Mouse (Mus musculus) MEL (cell line): ENCODE results near the gene Bex6. TPM values are rescaled to one million over a fixed set of nuclear protein-coding genes. Genes with fewer than 3 reads are reported as not detected.
A peak's percentile ranks its signal among the peaks of the same experiment; 100 is the strongest.

Experiments
- DNase-seq: peaks from one replicate; pipeline ENCODE4 v3.0.0; 2011; ENCODE audit warnings: low read depth, low spot score
- H3K27ac ChIP-seq: 2 replicates; pipeline ENCODE4 v1.5.1; 2012; ENCODE audit warnings: low read depth, mild to moderate bottlenecking, control low read depth, low read length, moderate library complexity; ENCODE audit not compliant: control insufficient read depth
- H3K27me3 ChIP-seq, 2 experiments: fragments of 150-350 bp in 1 of 2; sonication (generic) in 1 of 2; 2 replicates each; pipeline ENCODE4 v1.6.1; 2012; ENCODE audit warnings: low read length in 2 of 2, mild to moderate bottlenecking in 2 of 2, improper control_type of control experiment in 1 of 2, moderate library complexity in 1 of 2; ENCODE audit not compliant: insufficient read depth in 2 of 2, control insufficient read depth in 1 of 2
- H3K36me3 ChIP-seq, 2 experiments: 2 replicates each; pipeline ENCODE4 v1.6.1; 2012 to 2014; ENCODE audit warnings: low read length in 2 of 2, improper control_type of control experiment in 1 of 2, inconsistent platforms in 1 of 2, mild to moderate bottlenecking in 1 of 2; ENCODE audit not compliant: insufficient read depth in 2 of 2, control insufficient read depth in 1 of 2
- H3K4me1 ChIP-seq, 2 experiments: fragments of 150-350 bp in 1 of 2; sonication (generic) in 1 of 2; 2 replicates each; pipeline ENCODE4 v1.6.1; 2012; ENCODE audit warnings: low read length in 2 of 2, improper control_type of control experiment in 1 of 2, mild to moderate bottlenecking in 1 of 2; ENCODE audit not compliant: insufficient read depth in 2 of 2, control insufficient read depth in 1 of 2
- H3K4me3 ChIP-seq, 2 experiments: fragments of 150-350 bp in 1 of 2; sonication (generic) in 1 of 2; 2 replicates each; pipeline ENCODE4 v1.5.1; 2012; ENCODE audit warnings: low read depth in 2 of 2, low read length in 2 of 2, mild to moderate bottlenecking in 2 of 2, moderate library complexity in 2 of 2, control low read depth in 1 of 2, improper control_type of control experiment in 1 of 2; ENCODE audit not compliant: control insufficient read depth in 1 of 2, insufficient read depth in 1 of 2
- H3K79me2 ChIP-seq: 2 replicates; pipeline ENCODE4 v1.6.1; 2012; ENCODE audit warnings: mild to moderate bottlenecking, low read length, moderate library complexity; ENCODE audit not compliant: control insufficient read depth, poor library complexity, insufficient read depth
- H3K9ac ChIP-seq: 2 replicates; pipeline ENCODE4 v1.6.1; 2012; ENCODE audit warnings: low read depth, mild to moderate bottlenecking, control low read depth, low read length, moderate library complexity; ENCODE audit not compliant: control insufficient read depth, poor library complexity, severe bottlenecking
- H3K9me3 ChIP-seq: fragments of 150-350 bp; sonication (generic); replicated peaks from 2 replicates; pipeline ENCODE4 v1.6.1; 2012; ENCODE audit warnings: mild to moderate bottlenecking, low read length, improper control_type of control experiment, moderate library complexity; ENCODE audit not compliant: insufficient read depth
- BHLHE40 ChIP-seq: IDR thresholded peaks from 2 replicates; pipeline ENCODE4 v1.6.1; 2012; ENCODE audit warnings: low read depth, mild to moderate bottlenecking, inconsistent platforms, low read length, improper control_type of control experiment, borderline replicate concordance
- CTCF ChIP-seq, 3 experiments: IDR thresholded peaks in 2 of 3; conservative IDR thresholded peaks in 1 of 3; 2 replicates each; pipeline ENCODE4 v1.5.1; 2011 to 2012; ENCODE audit warnings: low read length in 3 of 3, low read depth in 2 of 3, mild to moderate bottlenecking in 2 of 3, improper control_type of control experiment in 1 of 3, inconsistent platforms in 1 of 3, mixed read lengths in 1 of 3, moderate library complexity in 1 of 3; ENCODE audit not compliant: control insufficient read depth in 1 of 3, insufficient read depth in 1 of 3, poor library complexity in 1 of 3, severe bottlenecking in 1 of 3
- EP300 ChIP-seq, 2 experiments: IDR thresholded peaks; 2 replicates each; pipeline ENCODE4 v1.6.1; 2011; ENCODE audit warnings: improper control_type of control experiment in 2 of 2, low read length in 2 of 2, low read depth in 1 of 2, mild to moderate bottlenecking in 1 of 2
- HCFC1 ChIP-seq: IDR thresholded peaks from 2 replicates; pipeline ENCODE4 v1.6.1; 2012; ENCODE audit warnings: low read depth, mild to moderate bottlenecking, inconsistent platforms, low read length, improper control_type of control experiment, moderate library complexity
- JUND ChIP-seq: IDR thresholded peaks from 2 replicates; pipeline ENCODE4 v1.6.1; 2011; ENCODE audit warnings: low read depth, mild to moderate bottlenecking, improper control_type of control experiment, low read length
- MAFK ChIP-seq: IDR thresholded peaks from 2 replicates; pipeline ENCODE4 v1.6.1; 2011; ENCODE audit warnings: low read depth, mild to moderate bottlenecking, low read length, improper control_type of control experiment, borderline replicate concordance
- MAZ ChIP-seq: IDR thresholded peaks from 2 replicates; pipeline ENCODE4 v1.6.1; 2012; ENCODE audit warnings: low read depth, mild to moderate bottlenecking, inconsistent platforms, low read length, improper control_type of control experiment
- MEF2A ChIP-seq: IDR thresholded peaks from 2 replicates; pipeline ENCODE4 v1.6.1; 2014; ENCODE audit warnings: low read depth, mild to moderate bottlenecking, inconsistent platforms, low read length, improper control_type of control experiment; ENCODE audit not compliant: poor library complexity, insufficient replicate concordance, severe bottlenecking; ENCODE audit errors: extremely low read depth
- MXI1 ChIP-seq: IDR thresholded peaks from 2 replicates; pipeline ENCODE4 v1.6.1; 2011; ENCODE audit warnings: mild to moderate bottlenecking, low read depth, low read length, improper control_type of control experiment
- MYC ChIP-seq: IDR thresholded peaks from 2 replicates; pipeline ENCODE4 v1.6.1; 2011; ENCODE audit warnings: low read depth, mild to moderate bottlenecking, low read length, improper control_type of control experiment, moderate library complexity
- POLR2A ChIP-seq, 2 experiments: IDR thresholded peaks; 2 replicates each; pipeline ENCODE4 v1.6.1; 2011 to 2012; ENCODE audit warnings: low read length in 2 of 2, mild to moderate bottlenecking in 2 of 2, control low read depth in 1 of 2, improper control_type of control experiment in 1 of 2, low read depth in 1 of 2, moderate library complexity in 1 of 2; ENCODE audit not compliant: control insufficient read depth in 1 of 2, insufficient read depth in 1 of 2, poor library complexity in 1 of 2
- POLR2AphosphoS5 ChIP-seq: IDR thresholded peaks from 2 replicates; pipeline ENCODE4 v1.6.1; 2012; ENCODE audit warnings: low read depth, borderline replicate concordance, mild to moderate bottlenecking, inconsistent platforms, low read length, moderate library complexity, mixed read lengths
- RAD21 ChIP-seq: IDR thresholded peaks from 2 replicates; pipeline ENCODE4 v1.6.1; 2011; ENCODE audit warnings: mild to moderate bottlenecking, low read depth, low read length, improper control_type of control experiment
- SMC3 ChIP-seq: IDR thresholded peaks from 2 replicates; pipeline ENCODE4 v1.6.1; 2011; ENCODE audit warnings: low read depth, low read length, improper control_type of control experiment
- USF1 ChIP-seq: IDR thresholded peaks from 2 replicates; pipeline ENCODE4 v1.6.1; 2014; ENCODE audit warnings: low read depth, mild to moderate bottlenecking, inconsistent platforms, low read length, improper control_type of control experiment, moderate library complexity
- USF2 ChIP-seq, 2 experiments: IDR thresholded peaks; 2 replicates each; pipeline ENCODE4 v1.6.1; 2011 to 2012; ENCODE audit warnings: improper control_type of control experiment in 2 of 2, low read length in 2 of 2, borderline replicate concordance in 1 of 2, inconsistent platforms in 1 of 2, low read depth in 1 of 2, mild to moderate bottlenecking in 1 of 2; ENCODE audit not compliant: insufficient read depth in 1 of 2
- ZC3H11A ChIP-seq: IDR thresholded peaks from 2 replicates; pipeline ENCODE4 v1.6.1; 2012; ENCODE audit warnings: low read depth, mild to moderate bottlenecking, inconsistent platforms, low read length, improper control_type of control experiment
- ZKSCAN1 ChIP-seq: IDR thresholded peaks from 2 replicates; pipeline ENCODE4 v1.6.1; 2012; ENCODE audit warnings: low read depth, mild to moderate bottlenecking, inconsistent platforms, low read length, improper control_type of control experiment, moderate library complexity
- polyA plus RNA-seq, 2 experiments: library from polyadenylated mRNA; stranded (reverse) in 1 of 2; unstranded in 1 of 2; fragments of >175 nt in 1 of 2; fragments of >200 nt in 1 of 2; gene quantifications; 2 replicates each; pipeline versions ENCODE4 v1.2.1 to v1.2.4; 2012; ENCODE audit warnings: low replicate concordance in 2 of 2, low read depth in 1 of 2; ENCODE audit not compliant: insufficient read length in 2 of 2, insufficient read depth in 1 of 2, missing spikeins in 1 of 2
- total RNA-seq: library from RNA; depleted of rRNA; stranded (reverse); fragments of 300-350 nt; gene quantifications from 2 replicates; pipeline ENCODE4 v1.2.3, GENCODE M21; 2012

The Bex6 gene
- total and polyA plus RNA-seq, 3 experiments: not detected

DNA sequence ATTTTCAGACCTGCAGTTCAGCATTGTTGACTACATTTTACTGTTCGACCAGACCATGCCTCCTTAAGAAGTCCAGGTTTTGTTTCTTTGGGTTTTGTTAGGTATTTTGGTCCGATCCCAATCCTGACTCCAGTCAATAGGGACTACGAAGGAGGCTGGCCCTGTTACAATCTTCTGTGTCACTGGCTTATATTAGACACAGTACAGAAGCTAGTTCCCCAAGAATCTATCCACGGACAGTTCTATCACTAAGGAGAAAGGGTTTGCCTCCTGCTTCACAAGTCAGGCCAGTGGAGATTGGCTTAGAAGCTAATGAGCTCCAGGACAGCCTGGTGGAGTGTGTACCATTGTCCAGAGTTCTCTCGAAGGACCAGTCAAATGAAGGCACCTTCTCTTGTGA lies 15.7 kb upstream of the Bex6 start (continued):
- no peak for TF ChIP-seq JUND
- TF ChIP-seq POLR2AphosphoS5: no peak
- no peak for TF ChIP-seq MAZ
- TF ChIP-seq MAFK: no peak
- no peak for TF ChIP-seq SMC3
- TF ChIP-seq ZKSCAN1: no peak
- TF ChIP-seq MEF2A: no peak

DNA sequence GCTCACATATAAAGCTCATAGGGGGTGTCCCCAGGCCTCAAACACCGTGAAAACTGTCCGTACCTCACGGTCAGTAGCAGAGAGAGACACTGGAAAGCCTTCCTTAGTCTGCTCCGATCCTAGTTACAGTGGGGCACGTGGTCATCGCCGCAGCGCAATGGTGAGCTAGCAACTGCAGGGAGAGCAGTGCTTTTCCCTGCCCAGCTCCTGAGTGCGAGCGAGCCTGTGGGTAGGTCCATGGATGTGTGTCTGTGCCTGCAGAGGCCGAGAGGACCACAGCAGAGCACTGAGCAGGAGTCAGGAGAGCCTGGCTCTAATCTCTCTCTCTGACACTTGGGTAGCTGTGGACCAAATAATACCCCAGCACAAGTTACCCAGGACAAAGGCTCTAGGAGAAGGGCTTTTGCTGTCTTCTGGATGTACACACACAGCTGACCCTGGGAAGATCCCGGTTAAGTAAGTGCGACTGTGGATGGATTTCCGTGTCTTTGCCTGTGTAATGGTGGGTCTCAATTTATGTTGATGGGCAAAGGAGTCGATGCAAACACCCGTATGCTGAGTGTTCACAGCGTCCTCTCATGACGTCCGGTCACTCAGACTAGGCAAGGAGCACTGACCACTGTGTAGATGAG lies 15.1 kb upstream of the Bex6 start:
- H3K9ac ChIP-seq: peak overlapping the region; percentile 91
- H3K4me3 ChIP-seq: peak overlapping the region; percentile 87
- H3K27ac ChIP-seq: peak overlapping the region; percentile 84
- H3K27me3 ChIP-seq: no peaks in the 10 kb centered on the region
- H3K36me3 ChIP-seq: peaks cover 0 to 32% of the 10 kb centered on the region in 2 experiments
- DNase-seq: peak; percentile 60
- H3K9me3 ChIP-seq: no peaks in the 10 kb centered on the region
- TF ChIP-seq ZC3H11A (no peak), HCFC1 (0 out of 2 replicates have a peak, but pooled peaks have one; percentile 1), POLR2A (IDR thresholded peaks at IDR 0.05; ENCODE audit: control insufficient read depth in 1 of 2, insufficient read depth in 1 of 2, low read depth in 1 of 2, low read length in 2 of 2, poor library complexity in 1 of 2) (no peak), MYC (peak; percentile 63), USF1 (peak; percentile 89), EP300 (IDR thresholded peaks at IDR 0.05; ENCODE audit: low read depth in 1 of 2, low read length in 2 of 2) (no peak), RAD21 (no peak), BHLHE40 (no peak), MXI1 (peak; percentile 86), USF2 (IDR thresholded peaks at IDR 0.05; ENCODE audit: borderline replicate concordance in 1 of 2, insufficient read depth in 1 of 2, low read depth in 1 of 2, low read length in 2 of 2) (peak in 1 of 2 experiments; percentile 40; a peak in 1 of 4 replicates), CTCF (IDR thresholded peaks at IDR 0.05 in 2 of 3, conservative IDR thresholded peaks at IDR 0.05 in 1 of 3; ENCODE audit: control insufficient read depth in 1 of 3, insufficient read depth in 1 of 3, low read depth in 2 of 3, low read length in 3 of 3, poor library complexity in 1 of 3, severe bottlenecking in 1 of 3) (no peak)
- peaks cover 49% of the 10 kb centered on the region for H3K79me2 ChIP-seq
- peaks cover 9 to 24% of the 10 kb centered on the region in 2 experiments for H3K4me1 ChIP-seq
